Mouse (Mus musculus): ENCODE measurements around the gene Npas2. TPM values are rescaled to one million over a fixed set of nuclear protein-coding genes. Genes with fewer than 3 reads are reported as not detected.
A peak's percentile ranks its signal among the peaks of the same experiment; 100 is the strongest.

Gene Npas2
- polyA plus RNA-seq, 1 experiment, result 0.75 TPM

DNA sequence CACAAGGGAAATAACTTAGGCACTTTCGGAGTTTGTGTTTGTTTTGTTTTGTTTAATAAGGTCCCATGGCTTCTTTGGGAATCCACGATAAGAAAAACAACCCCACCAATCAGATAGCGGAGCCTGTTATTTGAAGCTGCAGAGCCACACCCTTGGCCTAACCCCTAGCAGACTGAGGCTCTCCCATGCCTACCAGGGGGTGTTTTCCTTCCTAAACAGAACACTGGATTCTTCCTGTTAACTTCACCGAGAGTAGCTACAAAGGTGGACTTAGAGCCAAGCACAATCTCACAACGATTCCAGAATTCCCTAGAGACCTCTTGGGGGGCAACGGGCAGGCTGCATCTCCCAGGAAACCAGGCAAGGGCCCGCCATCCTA, 169.0 kb downstream of the Npas2 start:
- Histone ChIP-seq H3K36me3 (ENCODE audit: control insufficient read depth, insufficient read depth, low read length, poor library complexity, severe bottlenecking) (no peaks in the 10 kb centered on the region), H3K27me3 (ENCODE audit: control insufficient read depth, insufficient read depth, low read length, poor library complexity, severe bottlenecking) (no peaks in the 10 kb centered on the region), H3K9ac (ENCODE audit: low read depth, poor library complexity, severe bottlenecking) (peak overlapping the region; percentile 18; the same call in 1 of the 2 replicates), H3K4me1 (ENCODE audit: control insufficient read depth, insufficient read depth, low read length) (no peaks in the 10 kb centered on the region), H3K9me3 (replicated peaks; ENCODE audit: control insufficient read depth, insufficient read depth, low read length, poor library complexity, severe bottlenecking) (no peaks in the 10 kb centered on the region), H3K27ac (ENCODE audit: insufficient read depth, low read length) (0 out of 2 replicates have a peak overlapping the region, but pooled peaks have one; percentile 63), H3K4me3 (ENCODE audit: low read depth, low read length) (no peak overlapping the region)
- TF ChIP-seq CTCF (IDR thresholded peaks at IDR 0.05; ENCODE audit: low read depth, low read length) (no peak), POLR2A (IDR thresholded peaks at IDR 0.05; ENCODE audit: insufficient read depth, low read length) (no peak), EP300 (IDR thresholded peaks at IDR 0.05; ENCODE audit: insufficient read depth, low read depth, low read length) (no peak)

DNA sequence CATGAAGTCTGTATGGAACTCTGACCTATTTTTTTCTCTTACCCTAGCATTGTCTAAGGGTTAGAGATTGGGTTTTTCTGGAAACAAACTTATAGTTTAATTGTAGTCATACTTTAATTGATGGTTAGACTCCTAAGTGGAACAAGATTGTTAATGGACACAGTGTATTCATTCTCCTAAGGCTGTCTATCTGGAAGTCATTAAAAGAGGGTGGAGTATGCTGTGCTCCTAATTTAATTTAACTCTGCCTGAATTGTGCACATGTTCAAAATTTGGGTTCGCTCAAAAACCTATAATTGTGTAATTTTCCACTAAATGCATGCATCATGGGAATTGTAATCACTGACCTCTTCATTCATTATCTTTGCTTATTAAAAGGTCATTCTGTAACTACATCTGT, 172.0 kb downstream of the Npas2 start:
- Histone ChIP-seq H3K27me3 (ENCODE audit: control insufficient read depth, insufficient read depth, low read length, poor library complexity, severe bottlenecking) (no peaks in the 10 kb centered on the region), H3K4me3 (ENCODE audit: low read depth, low read length) (no peak overlapping the region), H3K9ac (ENCODE audit: low read depth, poor library complexity, severe bottlenecking) (no peak overlapping the region), H3K9me3 (replicated peaks; ENCODE audit: control insufficient read depth, insufficient read depth, low read length, poor library complexity, severe bottlenecking) (no peaks in the 10 kb centered on the region), H3K27ac (ENCODE audit: insufficient read depth, low read length) (no peak overlapping the region), H3K36me3 (ENCODE audit: control insufficient read depth, insufficient read depth, low read length, poor library complexity, severe bottlenecking) (peaks cover 25% of the 10 kb centered on the region), H3K4me1 (ENCODE audit: control insufficient read depth, insufficient read depth, low read length) (no peaks in the 10 kb centered on the region)
- no peak for TF ChIP-seq EP300 (IDR thresholded peaks at IDR 0.05; ENCODE audit: insufficient read depth, low read depth, low read length)
- no peak for TF ChIP-seq POLR2A (IDR thresholded peaks at IDR 0.05; ENCODE audit: insufficient read depth, low read length)
- TF ChIP-seq CTCF (IDR thresholded peaks at IDR 0.05; ENCODE audit: low read depth, low read length), result no peak

DNA sequence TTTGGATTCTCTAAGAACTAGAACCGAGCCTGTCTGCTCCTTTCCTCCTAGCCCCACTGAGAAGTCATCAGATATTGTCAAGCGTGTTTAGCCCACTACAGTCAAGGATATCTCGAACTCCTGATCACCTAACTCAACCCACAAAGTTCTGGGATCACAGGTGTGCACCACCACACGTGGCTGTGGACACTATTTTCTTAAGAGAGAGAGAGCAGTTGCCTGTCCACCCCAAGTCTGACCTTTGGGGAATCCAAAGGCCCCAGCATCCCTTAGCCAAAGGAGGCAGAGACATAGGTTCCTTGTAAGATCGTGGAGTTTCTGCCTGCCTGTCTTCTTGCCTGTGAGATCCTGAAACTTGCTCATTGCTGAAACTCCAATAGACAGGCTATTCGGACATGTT, 173.5 kb downstream of the Npas2 start:
- H3K36me3 ChIP-seq (ENCODE audit: control insufficient read depth, insufficient read depth, low read length, poor library complexity, severe bottlenecking), result peaks cover 40% of the 10 kb centered on the region
- peak overlapping the region; percentile 44 for H3K9ac ChIP-seq (ENCODE audit: low read depth, poor library complexity, severe bottlenecking)
- no peaks in the 10 kb centered on the region for H3K9me3 ChIP-seq (replicated peaks; ENCODE audit: control insufficient read depth, insufficient read depth, low read length, poor library complexity, severe bottlenecking)
- H3K4me1 ChIP-seq (ENCODE audit: control insufficient read depth, insufficient read depth, low read length), result no peaks in the 10 kb centered on the region
- H3K4me3 ChIP-seq (ENCODE audit: low read depth, low read length), result peak overlapping the region; percentile 66
- H3K27ac ChIP-seq (ENCODE audit: insufficient read depth, low read length), result no peak overlapping the region
- no peak for TF ChIP-seq CTCF (IDR thresholded peaks at IDR 0.05; ENCODE audit: low read depth, low read length)
- no peak for TF ChIP-seq POLR2A (IDR thresholded peaks at IDR 0.05; ENCODE audit: insufficient read depth, low read length)
- no peaks in the 10 kb centered on the region for H3K27me3 ChIP-seq (ENCODE audit: control insufficient read depth, insufficient read depth, low read length, poor library complexity, severe bottlenecking)

DNA sequence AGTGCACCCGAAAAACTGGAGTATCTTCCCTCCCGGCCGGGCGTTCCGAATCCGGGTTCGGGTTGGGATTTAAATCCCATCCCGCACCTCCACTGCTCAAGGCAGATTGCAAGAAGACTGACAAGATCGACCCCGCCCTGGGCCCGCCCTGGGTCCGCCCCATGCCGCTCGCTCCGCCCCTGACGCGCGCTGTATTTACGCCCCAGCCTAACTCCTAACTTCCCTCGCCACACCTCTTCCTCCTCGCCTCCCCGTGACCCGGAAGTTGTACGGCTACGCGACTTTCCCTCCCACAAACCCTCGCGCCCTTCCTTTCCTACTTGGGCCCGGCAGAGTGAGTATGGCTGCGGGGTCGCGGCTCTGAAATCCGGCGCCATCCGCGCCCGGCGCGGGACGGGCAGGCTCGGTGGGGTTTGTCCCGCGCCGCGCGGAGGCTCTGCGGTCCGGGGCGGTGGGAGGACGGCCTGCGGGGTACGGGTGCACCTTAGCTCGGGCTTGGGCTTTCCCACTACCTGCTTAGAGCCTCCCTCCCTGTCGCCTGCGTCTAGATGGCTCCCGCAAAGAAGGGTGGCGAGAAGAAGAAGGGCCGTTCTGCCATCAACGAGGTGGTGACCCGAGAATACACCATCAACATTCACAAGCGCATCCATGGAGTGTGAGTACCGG, 174.2 kb downstream of the Npas2 start, which contains the start of gene Rpl31:
Gene Rpl31, plus strand, starts transcription at position 242 of the 666 bp plus-strand sequence.
- peak within 1 kb of the TSS; percentile 93 for H3K9ac ChIP-seq (ENCODE audit: low read depth, poor library complexity, severe bottlenecking)
- no peaks in the 10 kb centered on the region for H3K27me3 ChIP-seq (ENCODE audit: control insufficient read depth, insufficient read depth, low read length, poor library complexity, severe bottlenecking)
- peak within 1 kb of the TSS; percentile 68 for H3K27ac ChIP-seq (ENCODE audit: insufficient read depth, low read length)
- H3K4me1 ChIP-seq (ENCODE audit: control insufficient read depth, insufficient read depth, low read length), result no peaks in the 10 kb centered on the region
- H3K4me3 ChIP-seq (ENCODE audit: low read depth, low read length), result peak within 1 kb of the TSS; percentile 98
- H3K36me3 ChIP-seq (ENCODE audit: control insufficient read depth, insufficient read depth, low read length, poor library complexity, severe bottlenecking), result peaks cover 47% of the 10 kb centered on the region
- H3K9me3 ChIP-seq (replicated peaks; ENCODE audit: control insufficient read depth, insufficient read depth, low read length, poor library complexity, severe bottlenecking), result no peaks in the 10 kb centered on the region
- TF ChIP-seq CTCF (IDR thresholded peaks at IDR 0.05; ENCODE audit: low read depth, low read length) (no peak), POLR2A (IDR thresholded peaks at IDR 0.05; ENCODE audit: insufficient read depth, low read length) (peak; percentile 22), EP300 (IDR thresholded peaks at IDR 0.05; ENCODE audit: insufficient read depth, low read depth, low read length) (0 out of 2 replicates have a peak, but pooled peaks have one; percentile 11)

DNA sequence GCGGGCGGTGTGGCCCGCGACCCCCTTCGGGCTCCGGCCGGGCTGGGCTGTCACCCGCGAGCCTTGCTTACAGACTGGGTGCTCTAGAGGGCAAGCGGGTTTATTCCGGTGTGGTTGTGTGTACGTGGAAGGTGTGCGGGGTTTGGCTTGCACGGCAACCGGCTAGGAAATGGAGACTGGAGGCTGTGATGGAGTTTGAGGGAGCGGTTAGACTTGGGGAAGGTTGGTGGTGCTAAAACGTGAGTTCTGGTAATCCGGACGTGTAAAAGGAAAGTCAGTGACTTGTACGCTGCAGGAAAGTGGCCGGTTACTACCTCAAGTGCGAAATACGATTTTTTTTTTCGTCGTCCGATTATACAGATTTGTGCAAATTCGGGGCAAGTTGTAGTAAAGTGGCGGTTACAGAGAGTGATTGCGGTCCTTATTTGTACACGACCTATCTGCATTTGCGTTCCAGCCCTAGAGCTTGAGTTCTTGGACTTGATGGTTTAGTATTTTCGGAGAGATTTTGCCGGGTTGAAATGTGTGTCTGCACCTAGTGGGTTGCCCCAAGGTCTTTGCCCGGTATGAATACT, 174.8 kb downstream of the Npas2 start:
- no peak for TF ChIP-seq CTCF (IDR thresholded peaks at IDR 0.05; ENCODE audit: low read depth, low read length)
- TF ChIP-seq EP300 (IDR thresholded peaks at IDR 0.05; ENCODE audit: insufficient read depth, low read depth, low read length), result no peak
- TF ChIP-seq POLR2A (IDR thresholded peaks at IDR 0.05; ENCODE audit: insufficient read depth, low read length), result no peak
- no peaks in the 10 kb centered on the region for H3K27me3 ChIP-seq (ENCODE audit: control insufficient read depth, insufficient read depth, low read length, poor library complexity, severe bottlenecking)
- H3K27ac ChIP-seq (ENCODE audit: insufficient read depth, low read length), result peak overlapping the region; percentile 68
- peak overlapping the region; percentile 98 for H3K4me3 ChIP-seq (ENCODE audit: low read depth, low read length)
- no peaks in the 10 kb centered on the region for H3K9me3 ChIP-seq (replicated peaks; ENCODE audit: control insufficient read depth, insufficient read depth, low read length, poor library complexity, severe bottlenecking)
- no peaks in the 10 kb centered on the region for H3K4me1 ChIP-seq (ENCODE audit: control insufficient read depth, insufficient read depth, low read length)
- peaks cover 52% of the 10 kb centered on the region for H3K36me3 ChIP-seq (ENCODE audit: control insufficient read depth, insufficient read depth, low read length, poor library complexity, severe bottlenecking)
- H3K9ac ChIP-seq (ENCODE audit: low read depth, poor library complexity, severe bottlenecking), result peak overlapping the region; percentile 93

DNA sequence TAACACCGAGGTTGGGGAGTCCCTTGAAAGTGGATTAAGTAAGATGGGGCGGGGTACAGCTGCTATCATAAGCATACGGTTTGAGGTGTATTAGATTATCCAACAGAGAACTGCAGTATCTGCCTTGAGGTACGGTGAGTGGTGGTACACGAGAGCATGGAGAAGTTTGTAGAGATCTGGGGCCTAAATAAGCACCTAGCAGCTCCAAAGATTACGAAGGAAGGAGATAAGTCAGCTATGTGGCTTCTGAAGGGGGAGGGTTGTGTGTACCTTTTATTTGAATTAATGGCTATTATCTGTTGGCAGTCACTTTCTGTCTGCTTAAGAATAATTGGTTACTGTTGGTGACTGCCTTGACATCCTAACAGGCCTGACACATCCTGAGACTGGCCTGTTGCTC, 176.9 kb downstream of the Npas2 start:
- no peak for TF ChIP-seq POLR2A (IDR thresholded peaks at IDR 0.05; ENCODE audit: insufficient read depth, low read length)
- TF ChIP-seq EP300 (IDR thresholded peaks at IDR 0.05; ENCODE audit: insufficient read depth, low read depth, low read length), result no peak
- no peak for TF ChIP-seq CTCF (IDR thresholded peaks at IDR 0.05; ENCODE audit: low read depth, low read length)
- Histone ChIP-seq H3K4me3 (ENCODE audit: low read depth, low read length) (no peak overlapping the region), H3K27ac (ENCODE audit: insufficient read depth, low read length) (peak overlapping the region; percentile 52), H3K36me3 (ENCODE audit: control insufficient read depth, insufficient read depth, low read length, poor library complexity, severe bottlenecking) (peaks cover 62% of the 10 kb centered on the region), H3K9me3 (replicated peaks; ENCODE audit: control insufficient read depth, insufficient read depth, low read length, poor library complexity, severe bottlenecking) (no peaks in the 10 kb centered on the region), H3K4me1 (ENCODE audit: control insufficient read depth, insufficient read depth, low read length) (no peaks in the 10 kb centered on the region), H3K27me3 (ENCODE audit: control insufficient read depth, insufficient read depth, low read length, poor library complexity, severe bottlenecking) (no peaks in the 10 kb centered on the region), H3K9ac (ENCODE audit: low read depth, poor library complexity, severe bottlenecking) (peak overlapping the region; percentile 93)

All from ES-Bruce4 (cell line).